Comparison of ENCODE assay signal across 8 mouse cellular contexts in genomic region chr10:78279210-78279609, GRCm38 (mm10). TPM values are rescaled to one million over a fixed set of nuclear protein-coding genes. Genes with fewer than 3 reads are reported as not detected.
DNase-seq lines count a peak whose midpoint lies in the region; ATAC-seq and TF ChIP-seq lines count a peak whose summit lies in the region.

No protein-coding gene starts in this region.

- no peaks in the 10 kb centered on the region for H3K9me3 ChIP-seq in forebrain, embryonic 10.5 days

- no peak overlapping the region; the same call in 1 of the 2 replicates for H3K27ac ChIP-seq in forebrain, embryonic 10.5 days
- no peak overlapping the region for H3K27ac ChIP-seq in small intestine, adult 2 months (ENCODE audit: insufficient read depth, low read depth, low read length)

- no peak for TF ChIP-seq POLR2A in brain, embryonic 14.5 days (IDR thresholded peaks at IDR 0.05; ENCODE audit: borderline replicate concordance, extremely low read depth, insufficient read depth, insufficient read length, poor library complexity, severe bottlenecking)
- no peak for TF ChIP-seq POLR2A in small intestine, adult 2 months (IDR thresholded peaks at IDR 0.05; ENCODE audit: low read depth, low read length)

- ATAC-seq in megakaryocyte-erythroid progenitor cell, adult 5-6 weeks (replicated peaks; ENCODE audit: low FRiP score, low TSS enrichment, poor library complexity, severe bottlenecking): peak; percentile 72; the same call in 1 of the 2 replicates

- peak; percentile 65 for DNase-seq in adrenal gland, postnatal 14 days
- DNase-seq in adrenal gland, postnatal 25 days: no peak
- peak; percentile 85 for DNase-seq in brain, embryonic 14.5 days (ENCODE audit: low read depth)
- DNase-seq in forebrain, embryonic 10.5 days (ENCODE audit: extremely low spot score, low spot score): peak; percentile 43
- peak; percentile 31 for DNase-seq in hindlimb bud, embryonic 11.5 days (ENCODE audit: extremely low spot score, low read depth, low spot score)
- DNase-seq in left cerebral cortex, postnatal 14 days (ENCODE audit: low spot score in 2 of 2): peak; percentile 63

- H3K4me1 ChIP-seq in forebrain, embryonic 10.5 days: no peaks in the 10 kb centered on the region
- no peaks in the 10 kb centered on the region for H3K4me1 ChIP-seq in small intestine, adult 2 months (ENCODE audit: control insufficient read depth, insufficient read depth, insufficient read length, low read length)

- TF ChIP-seq CTCF in brain, embryonic 14.5 days (IDR thresholded peaks at IDR 0.05; ENCODE audit: borderline replicate concordance, extremely low read depth, insufficient read depth, insufficient read length): peak; percentile 82
- peak; percentile 75; the same call in 1 of the 2 replicates for TF ChIP-seq CTCF in small intestine, adult 2 months (IDR thresholded peaks at IDR 0.05; ENCODE audit: extremely low read depth, insufficient read length, insufficient replicate concordance, low read depth, low read length)

- no peak overlapping the region for H3K4me3 ChIP-seq in forebrain, embryonic 10.5 days
- no peak overlapping the region for H3K4me3 ChIP-seq in small intestine, adult 2 months (ENCODE audit: low read depth, low read length)

- intact Hi-C loops in left cerebral cortex, postnatal 14 days (cut with DNase I): loop anchor here (1.0 kb wide), 1 partner anchor 113 kb away; no protein-coding TSS in a partner anchor

- H3K27me3 ChIP-seq in forebrain, embryonic 10.5 days (ENCODE audit: poor library complexity, severe bottlenecking): no peaks in the 10 kb centered on the region
- H3K27me3 ChIP-seq in small intestine, adult 2 months (ENCODE audit: control insufficient read depth, insufficient read depth, low read length): no peaks in the 10 kb centered on the region

- H3K36me3 ChIP-seq in forebrain, embryonic 10.5 days (replicated peaks): peaks cover 82% of the 10 kb centered on the region
- H3K36me3 ChIP-seq in small intestine, adult 2 months (ENCODE audit: control insufficient read depth, insufficient read depth, low read length): peaks cover 46% of the 10 kb centered on the region

- 51% methylated on average over 8 of the region's 8 CpGs for WGBS in forebrain, embryonic 10.5 days
- 60% methylated on average over 8 of the region's 8 CpGs for WGBS in small intestine, adult 2 months

RNA-seq across cellular contexts. Expression of gene Trappc10, which starts 34.8 kb away (rescaled TPM):
- total RNA-seq in adrenal gland, postnatal 14 days (2021): 47.2 and 53.7 TPM in 2 replicates
- total RNA-seq in adrenal gland, postnatal 25 days (2021): 53.0 and 56.6 TPM in 2 replicates
- 61.0 and 65.5 TPM in 2 replicates for polyA plus RNA-seq in brain, embryonic 14.5 days (2012; rRNA removed)
- 8.1 and 9.7 TPM in 2 replicates for polyA plus RNA-seq in forebrain, embryonic 10.5 days (2016; fragmentation: Nextera tagmentation; extraction: Ambion mirVana)
- 10 to 100 TPM; 75.2 to 86.8 TPM for total RNA-seq in left cerebral cortex, postnatal 14 days (2021)
- 52.9 and 57.7 TPM in 2 replicates for total RNA-seq in megakaryocyte-erythroid progenitor cell, adult 5-6 weeks (2014; fragmentation: Nextera tagmentation)
- 26.6 and 29.5 TPM in 2 replicates for total RNA-seq in megakaryocyte-erythroid progenitor cell, adult 5-6 weeks (2017)
- polyA plus RNA-seq in small intestine, adult 2 months (2012; rRNA removed): 35.1 and 69.9 TPM in 2 replicates
